Mouse (Mus musculus) kidney, postnatal 0 days (tissue): ENCODE results near the gene Apool. TPM values are rescaled to one million over a fixed set of nuclear protein-coding genes. Genes with fewer than 3 reads are reported as not detected.

Experiments
- ATAC-seq: fragments of 200-750 bp; cut with Nextera tagmentation; replicated peaks from 2 replicates; pipeline ENCODE4 v1.8.0; 2017; ENCODE audit warnings: low read depth, moderate number of reproducible peaks, moderate TSS enrichment, moderate library complexity; ENCODE audit not compliant: low FRiP score
- DNase-seq: peaks from one replicate; pipeline ENCODE4 v3.0.0-alpha.2; 2016; ENCODE audit warnings: low spot score
- H3K27ac ChIP-seq: fragments of 300-500 bp; sonication (generic); 2 replicates; pipeline ENCODE4 v1.5.1; 2014; ENCODE audit warnings: mild to moderate bottlenecking
- H3K27me3 ChIP-seq: fragments of 300-500 bp; sonication (generic); 2 replicates; pipeline ENCODE4 v1.6.1; 2014; ENCODE audit warnings: low read length, mixed read lengths; ENCODE audit not compliant: insufficient read depth
- H3K36me3 ChIP-seq: fragments of 300-500 bp; sonication (generic); 2 replicates; pipeline ENCODE4 v1.6.1; 2014; ENCODE audit warnings: low read length, mixed read lengths; ENCODE audit not compliant: insufficient read depth
- H3K4me1 ChIP-seq: fragments of 300-500 bp; sonication (generic); replicated peaks from 2 replicates; pipeline ENCODE4 v1.6.1; 2014; ENCODE audit warnings: antibody characterized with exemption, low read length, mixed read lengths; ENCODE audit not compliant: insufficient read depth
- H3K4me2 ChIP-seq: fragments of 300-500 bp; sonication (generic); 2 replicates; pipeline ENCODE4 v1.6.1; 2014; ENCODE audit warnings: mild to moderate bottlenecking, low read length, moderate library complexity, mixed read lengths
- H3K4me3 ChIP-seq: fragments of 300-500 bp; sonication (generic); replicated peaks from 2 replicates; pipeline ENCODE4 v1.5.1; 2014; ENCODE audit warnings: low read depth, low read length
- H3K9ac ChIP-seq: fragments of 300-500 bp; sonication (generic); 2 replicates; pipeline ENCODE4 v1.6.1; 2014; ENCODE audit warnings: low read depth, low read length
- H3K9me3 ChIP-seq: fragments of 300-500 bp; sonication (generic); replicated peaks from 2 replicates; pipeline ENCODE4 v1.6.1; 2016; ENCODE audit warnings: low read length, inconsistent platforms, mixed read lengths
- CTCF ChIP-seq: IDR thresholded peaks from 2 replicates; pipeline ENCODE4 v1.5.1; 2016; ENCODE audit warnings: antibody characterized with exemption, low read depth, mild to moderate bottlenecking, moderate library complexity
- WGBS: fragments of 180-500 bp; shearing (Covaris S2); extraction: QIAGEN DNeasy Blood & Tissue Kit; methylation state at CpG from one replicate; pipeline ENCODE4 v1.1.7; 2014; 5-methylcytosine and 5-hydroxymethylcytosine counted together
- polyA plus RNA-seq: library from polyadenylated mRNA; unstranded; fragments of >200 nt; fragmentation: Nextera tagmentation; extraction: Ambion mirVana; gene quantifications from 2 replicates; pipeline ENCODE4 v1.2.1, GENCODE M21; 2015

The Apool gene
- polyA plus RNA-seq: 61.5 and 68.6 TPM in 2 replicates

- H3K27me3 ChIP-seq: no peaks in the 10 kb centered on the region
- H3K4me3 ChIP-seq: peak within 1 kb of the TSS; percentile 63
- peak within 1 kb of the TSS; percentile 60; the same call in 1 of the 2 replicates for H3K27ac ChIP-seq
- TF ChIP-seq CTCF: no peak
- ATAC-seq (peak; percentile 99), DNase-seq (peak; percentile 89)
- H3K4me2 ChIP-seq: peak within 1 kb of the TSS; percentile 49
- no peaks in the 10 kb centered on the region for H3K4me1 ChIP-seq
- H3K9me3 ChIP-seq: no peaks in the 10 kb centered on the region
- no peaks in the 10 kb centered on the region for H3K36me3 ChIP-seq
- 30% methylated on average over 18 of the region's 18 CpGs for WGBS
- peak within 1 kb of the TSS; percentile 76 for H3K9ac ChIP-seq
Measured at GRCm38 (mm10) chrX:112310804-112311530, at the start of gene Apool. Gene Apool, plus strand, starts transcription at chrX:112311334.

DNA sequence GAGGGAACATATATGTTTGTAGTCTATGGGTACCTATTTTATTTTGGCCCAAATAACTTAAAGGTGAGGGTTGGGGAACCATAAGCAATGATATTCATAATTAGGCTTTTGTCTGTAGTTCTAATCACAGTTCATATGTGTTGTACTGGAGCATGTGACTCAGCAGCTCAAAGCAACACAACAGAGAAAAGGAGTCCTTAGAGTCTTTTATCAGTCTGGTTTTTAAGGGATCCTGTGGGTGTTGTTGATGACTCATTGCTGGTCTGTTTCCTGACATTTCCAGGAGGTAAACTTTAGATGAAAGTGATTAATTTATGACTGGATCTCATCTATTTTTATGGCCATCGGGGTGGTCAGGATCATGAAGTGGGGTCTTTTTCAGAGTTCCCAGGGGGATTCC is 37.6 kb upstream of the Apool start:
- H3K27me3 ChIP-seq: no peaks in the 10 kb centered on the region
- 54% methylated on average over 1 of the region's 1 CpGs for WGBS
- DNase-seq (no peak), ATAC-seq (no peak)
- no peak overlapping the region for H3K27ac ChIP-seq
- no peaks in the 10 kb centered on the region for H3K9me3 ChIP-seq
- H3K4me1 ChIP-seq: no peaks in the 10 kb centered on the region
- no peak overlapping the region for H3K9ac ChIP-seq
- no peak for TF ChIP-seq CTCF
- H3K4me3 ChIP-seq: no peak overlapping the region
- H3K4me2 ChIP-seq: no peak overlapping the region
- no peaks in the 10 kb centered on the region for H3K36me3 ChIP-seq

- 18% methylated on average over 12 of the region's 12 CpGs for WGBS
- no peaks in the 10 kb centered on the region for H3K9me3 ChIP-seq
- no peaks in the 10 kb centered on the region for H3K27me3 ChIP-seq
- no peaks in the 10 kb centered on the region for H3K4me1 ChIP-seq
- ATAC-seq (peak; percentile 49), DNase-seq (no peak)
- H3K36me3 ChIP-seq: no peaks in the 10 kb centered on the region
- TF ChIP-seq CTCF: no peak
- H3K4me2 ChIP-seq: peak overlapping the region; percentile 49
- H3K4me3 ChIP-seq: peak overlapping the region; percentile 63
- peak overlapping the region; percentile 76 for H3K9ac ChIP-seq
- H3K27ac ChIP-seq: peak overlapping the region; percentile 60; the same call in 1 of the 2 replicates
Measured at GRCm38 (mm10) chrX:112311531-112311887, 375 bp downstream of the Apool start.

GRCm38 (mm10) chrX:112312094-112312493 is 960 bp downstream of the Apool start:
- TF ChIP-seq CTCF: no peak
- peak overlapping the region; percentile 63 for H3K4me3 ChIP-seq
- H3K9me3 ChIP-seq: no peaks in the 10 kb centered on the region
- H3K4me1 ChIP-seq: no peaks in the 10 kb centered on the region
- 52% methylated on average over 1 of the region's 1 CpGs for WGBS
- DNase-seq: peak; percentile 5
- H3K4me2 ChIP-seq: peak overlapping the region; percentile 49
- H3K36me3 ChIP-seq: no peaks in the 10 kb centered on the region
- H3K27me3 ChIP-seq: no peaks in the 10 kb centered on the region
- ATAC-seq: no peak
- H3K27ac ChIP-seq: no peak overlapping the region
- 0 out of 2 replicates have a peak overlapping the region, but pooled peaks have one; percentile 13 for H3K9ac ChIP-seq

DNA sequence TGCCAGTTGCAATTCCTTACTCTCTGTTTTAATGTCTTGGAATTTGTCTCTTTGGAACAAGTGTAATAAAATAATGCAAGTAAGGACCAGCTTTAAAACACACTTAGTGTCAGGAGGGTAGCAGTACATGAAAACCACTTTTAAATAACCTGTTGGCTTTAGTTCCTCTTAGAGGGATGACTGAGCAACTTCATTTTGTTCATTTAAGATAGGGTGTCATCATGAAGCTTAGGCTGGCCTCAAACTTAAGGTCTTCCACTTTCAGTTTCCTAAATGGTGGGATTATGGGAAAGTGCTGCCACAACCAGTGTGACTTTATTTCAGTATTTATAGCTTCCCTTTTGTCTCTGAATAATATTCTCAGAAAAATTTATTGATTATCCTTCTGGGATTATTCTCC is 9.1 kb downstream of the Apool start:
- no peak for DNase-seq

DNA sequence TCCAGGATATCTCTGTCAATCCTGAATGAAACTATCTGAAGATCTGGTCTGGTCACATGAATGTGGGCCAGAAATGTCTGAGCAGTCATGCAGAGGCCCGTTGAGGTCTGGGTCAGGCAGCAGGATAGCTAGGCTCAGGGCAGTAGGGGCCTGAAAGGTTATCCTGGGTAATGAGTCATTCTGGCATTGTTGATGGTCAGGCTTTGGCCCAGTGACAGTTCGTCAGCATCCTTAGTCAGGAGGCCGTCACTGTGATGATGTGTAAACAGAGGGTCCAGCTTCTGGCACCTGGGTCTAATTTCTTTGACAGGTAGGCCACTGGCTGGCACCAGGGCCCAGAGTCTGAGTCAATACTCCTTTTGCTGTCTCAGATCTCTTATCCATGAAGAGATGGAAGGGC is 28.4 kb downstream of the Apool start:
- no peak for TF ChIP-seq CTCF
- no peak for ATAC-seq
- 75% methylated on average over 3 of the region's 3 CpGs for WGBS
- Histone ChIP-seq H3K4me1 (no peaks in the 10 kb centered on the region), H3K4me2 (no peak overlapping the region), H3K36me3 (no peaks in the 10 kb centered on the region), H3K4me3 (no peak overlapping the region), H3K9me3 (no peaks in the 10 kb centered on the region), H3K27me3 (no peaks in the 10 kb centered on the region), H3K9ac (no peak overlapping the region), H3K27ac (no peak overlapping the region)
- no peak for DNase-seq

More for the DNA sequence above, 9.1 kb downstream of the Apool start:
- ATAC-seq: no peak
- Histone ChIP-seq H3K4me3 (no peak overlapping the region), H3K36me3 (no peaks in the 10 kb centered on the region), H3K4me1 (no peaks in the 10 kb centered on the region), H3K9ac (no peak overlapping the region), H3K27me3 (no peaks in the 10 kb centered on the region), H3K4me2 (no peak overlapping the region), H3K9me3 (no peaks in the 10 kb centered on the region), H3K27ac (no peak overlapping the region)
- no peak for TF ChIP-seq CTCF
